Mouse (Mus musculus) heart, adult 8-10 months (tissue): ENCODE results near the gene Fbxo2. TPM values are rescaled to one million over a fixed set of nuclear protein-coding genes. Genes with fewer than 3 reads are reported as not detected.
"Not testable (repeated sequence)": the region's sequence is repeated elsewhere in the genome, so short reads cannot be mapped to it uniquely, and the experiment has no call there.

Source experiments
- DNase-seq: peaks from one replicate; pipeline ENCODE4 v3.0.0; 2022; ENCODE audit warnings: low spot score
- microRNA-seq: library from miRNA; unstranded; fragments of <30 nt; microRNA quantifications from one replicate; pipeline ENCODE4 v1.2.0, GENCODE M21; 2022
- total RNA-seq, 4 experiments: library from RNA; stranded (reverse); gene quantifications; 2 replicates each; pipeline ENCODE4 v1.2.4; 2022

Fbxo2 gene
- total RNA-seq, 4 experiments from 2014 or later, result 0.27 to 0.57 (median 0.31) TPM

GRCm38 (mm10) chr4:148174495-148174862 is 14.1 kb downstream of the Fbxo2 start:
- DNase-seq, result no peak

- not testable (repeated sequence) for DNase-seq
These were observed 16.2 kb downstream of the Fbxo2 start for GRCm38 (mm10) chr4:148176603-148177002.

GRCm38 (mm10) chr4:148177716-148178115 is 17.3 kb downstream of the Fbxo2 start:
- no peak for DNase-seq

- no peak for DNase-seq
These were observed 21.1 kb downstream of the Fbxo2 start for GRCm38 (mm10) chr4:148181483-148181882.

GRCm38 (mm10) chr4:148182363-148182762 is 21.9 kb downstream of the Fbxo2 start:
- no peak for DNase-seq

GRCm38 (mm10) chr4:148184564-148184963 is 24.1 kb downstream of the Fbxo2 start:
- DNase-seq, result no peak

- no peak for DNase-seq
These were observed 25.4 kb downstream of the Fbxo2 start for GRCm38 (mm10) chr4:148185819-148186218.

- DNase-seq, result not testable (repeated sequence)
These were observed 28.3 kb downstream of the Fbxo2 start for GRCm38 (mm10) chr4:148188767-148189166.

GRCm38 (mm10) chr4:148192707-148193245 is 32.4 kb downstream of the Fbxo2 start:
- DNase-seq, result no peak

GRCm38 (mm10) chr4:148194400-148194799 is 34.0 kb downstream of the Fbxo2 start:
- no peak for DNase-seq

- DNase-seq, result no peak
These were observed 38.3 kb downstream of the Fbxo2 start for GRCm38 (mm10) chr4:148198721-148199120.

GRCm38 (mm10) chr4:148203557-148203956 is 43.1 kb downstream of the Fbxo2 start:
- DNase-seq, result no peak

GRCm38 (mm10) chr4:148204061-148204872 is 43.8 kb downstream of the Fbxo2 start:
- no peak for DNase-seq

GRCm38 (mm10) chr4:148204873-148205232 is 44.4 kb downstream of the Fbxo2 start:
- no peak for DNase-seq

GRCm38 (mm10) chr4:148214460-148215136 is 54.2 kb downstream of the Fbxo2 start:
- no peak for DNase-seq

GRCm38 (mm10) chr4:148215264-148215900 is 55.0 kb downstream of the Fbxo2 start:
- no peak for DNase-seq

Small RNAs within 50 kb of the gene (microRNA-seq; reads per million reads assigned to microRNA genes)
- gene Mir7022, result not detected

Other genes with a start within 250 kb of the Fbxo2 start
- 10 to 100 TPM; 52.7 to 66.9 (median 61.3) TPM for gene Plod1, start 223.9 kb upstream of the Fbxo2 start, total RNA-seq
- 10 to 100 TPM; 35.8 to 43.1 (median 39.7) TPM for gene 2510039O18Rik, start 219.7 kb upstream of the Fbxo2 start, total RNA-seq
- gene Nppb, start 174.8 kb upstream of the Fbxo2 start, total RNA-seq, result 100 to 1,000 TPM; 107 to 313 (median 216) TPM
- gene Nppa, start 159.9 kb upstream of the Fbxo2 start, total RNA-seq, result 1,000 to 10,000 TPM; 1,499 to 1,940 (median 1,728) TPM
- gene Clcn6, start 121.8 kb upstream of the Fbxo2 start, total RNA-seq, result 1 to 10 TPM; 7.1 to 9.8 (median 8.9) TPM
- gene Mthfr, start 121.5 kb upstream of the Fbxo2 start, total RNA-seq, result 1 to 10 TPM; 8.0 to 9.8 (median 8.6) TPM
- gene Agtrap, start 72.6 kb upstream of the Fbxo2 start, total RNA-seq, result 10 to 100 TPM; 45.2 to 51.5 (median 48.2) TPM
- 10 to 100 TPM in 3 of 4 experiments, 1 to 10 TPM in 1; 6.9 to 13.6 (median 11.7) TPM for gene Mad2l2, start 30.2 kb upstream of the Fbxo2 start, total RNA-seq
- gene Draxin, start 29.9 kb upstream of the Fbxo2 start, total RNA-seq, result under 1 TPM; 0.06 to 0.20 (median 0.07) TPM
- 10 to 100 TPM; 36.1 to 44.0 (median 39.6) TPM for gene Fbxo6, start 8.5 kb upstream of the Fbxo2 start, total RNA-seq
- 10 to 100 TPM; 25.2 to 33.4 (median 25.5) TPM for gene Fbxo44, start 139 bp upstream of the Fbxo2 start, total RNA-seq
- under 1 TPM in 1 of 4 experiments, not detected in 3; 0.06 TPM for gene Disp3, start 127.3 kb downstream of the Fbxo2 start, total RNA-seq